Mouse (Mus musculus) frontal cortex, postnatal 36 days (tissue): ENCODE data around the gene Ahcyl2.

Experiments used
- DNase-seq, 2 experiments: peaks; one replicate each; pipeline ENCODE4 v3.0.0; 2022; ENCODE audit warnings: low spot score in 2 of 2

Ahcyl2 gene

DNA sequence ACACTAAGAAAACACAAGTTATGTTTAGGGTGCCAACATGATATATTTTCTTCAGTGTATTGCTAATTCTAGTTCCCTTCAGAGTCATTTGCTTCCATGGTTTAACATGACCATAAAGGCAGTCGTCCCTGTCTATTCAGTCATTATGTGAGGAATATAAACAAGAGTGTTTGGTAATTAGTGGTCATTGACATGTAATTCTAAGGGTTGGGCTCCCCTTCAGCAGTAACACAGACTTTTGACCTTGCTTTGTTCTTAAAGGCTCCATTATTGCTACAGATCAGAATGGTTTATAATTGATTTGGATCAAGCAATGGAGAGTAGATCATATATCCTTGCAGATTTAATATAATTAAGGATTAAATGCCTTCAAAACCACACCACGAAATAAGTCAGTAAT lies 82.9 kb downstream of the Ahcyl2 start:
- no peak for DNase-seq

DNA sequence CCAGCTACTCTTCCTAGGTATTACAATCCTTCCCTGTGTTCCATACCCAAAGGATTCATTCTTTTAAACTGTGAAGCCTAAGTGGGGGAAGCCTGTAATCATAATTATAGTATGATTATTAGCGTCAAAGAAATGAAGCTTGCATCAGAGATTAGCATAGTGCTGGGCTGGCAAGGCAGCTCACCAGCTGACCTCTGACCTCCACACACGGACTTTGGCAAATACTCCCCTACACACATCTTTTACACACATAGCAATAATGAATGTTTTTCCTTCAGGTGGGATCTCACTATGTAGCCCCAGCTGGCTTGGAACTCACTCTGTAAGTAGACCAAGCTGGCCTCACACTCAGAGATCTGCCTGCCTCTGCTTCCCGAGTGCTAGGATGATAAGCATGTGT lies 84.1 kb downstream of the Ahcyl2 start:
- DNase-seq: no peak

DNA sequence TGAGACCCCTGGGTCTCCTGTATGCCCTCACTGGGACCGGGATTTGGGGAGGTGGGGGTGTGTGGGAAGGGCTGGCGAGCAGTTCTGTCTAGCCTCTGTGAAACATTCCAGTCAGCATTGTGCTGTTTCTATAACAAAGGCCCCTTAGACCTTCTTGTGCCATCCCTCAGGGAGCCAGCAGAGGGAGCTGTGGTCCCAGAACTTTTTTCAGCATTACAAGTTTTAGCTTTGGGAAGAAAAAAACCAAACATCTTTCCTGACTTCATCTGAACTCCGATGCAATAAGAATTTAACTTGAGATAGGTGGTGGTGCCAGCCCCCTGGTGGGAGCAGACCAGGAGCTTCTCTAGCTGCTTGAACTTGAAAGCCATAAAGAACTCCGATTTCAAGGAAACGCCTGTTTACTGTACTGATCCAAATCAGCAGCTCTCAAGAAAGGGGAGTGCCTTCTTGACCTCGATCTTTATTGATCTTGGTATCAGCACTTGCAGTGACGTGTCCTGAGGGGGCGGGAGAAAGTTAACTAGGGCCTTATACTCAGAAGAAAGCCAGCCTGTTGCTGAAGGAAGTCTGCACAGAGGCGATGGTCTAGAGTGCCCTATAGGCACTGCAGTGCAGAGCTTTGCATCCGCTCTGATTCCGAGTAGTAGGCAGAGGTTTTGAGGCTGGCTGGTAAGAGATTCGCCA lies 85.5 kb downstream of the Ahcyl2 start:
- peak; percentile 84 to 87 for DNase-seq

GRCm38 (mm10) chr6:29853900-29854390 lies 86.1 kb downstream of the Ahcyl2 start:
- no peak for DNase-seq

DNA sequence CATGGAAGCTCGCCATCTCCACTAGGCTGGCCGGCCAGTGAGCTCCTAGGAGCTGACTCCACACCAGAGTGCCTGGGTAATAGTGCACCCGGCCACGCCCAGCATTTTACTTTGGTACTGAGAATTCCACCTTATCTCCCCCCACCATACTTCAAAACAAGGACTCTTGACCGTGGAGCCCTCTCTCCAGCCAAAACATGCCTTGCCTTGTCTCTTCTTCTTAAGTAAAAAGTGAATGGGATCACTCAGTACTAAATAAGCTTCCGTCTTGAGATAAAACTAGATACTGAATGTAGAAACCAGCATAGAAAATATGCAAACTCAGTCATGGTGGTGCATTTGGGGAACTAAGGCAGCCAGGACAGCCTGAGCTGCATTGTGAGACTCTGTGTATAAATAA lies 90.8 kb downstream of the Ahcyl2 start:
- DNase-seq: no peak

DNA sequence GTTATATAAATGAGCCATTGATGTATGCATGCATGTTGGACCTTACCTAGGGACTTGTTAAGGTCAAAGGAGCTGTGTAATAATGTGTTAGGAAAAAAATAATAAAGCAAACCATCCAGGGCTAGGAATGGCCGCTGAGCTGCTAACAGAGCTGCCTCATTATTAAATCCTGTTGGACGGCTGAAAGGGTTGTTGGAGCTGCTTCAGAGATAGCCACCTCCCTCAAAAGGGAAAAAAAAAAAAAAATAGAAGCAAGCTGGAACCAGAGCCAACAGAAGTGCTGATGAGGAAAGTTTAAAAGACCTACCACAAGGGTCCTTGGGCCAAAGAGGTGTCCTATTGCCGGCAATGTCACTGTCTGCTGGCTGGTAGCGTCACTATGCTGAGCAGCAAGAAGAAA lies 91.5 kb downstream of the Ahcyl2 start:
- DNase-seq: no peak

DNA sequence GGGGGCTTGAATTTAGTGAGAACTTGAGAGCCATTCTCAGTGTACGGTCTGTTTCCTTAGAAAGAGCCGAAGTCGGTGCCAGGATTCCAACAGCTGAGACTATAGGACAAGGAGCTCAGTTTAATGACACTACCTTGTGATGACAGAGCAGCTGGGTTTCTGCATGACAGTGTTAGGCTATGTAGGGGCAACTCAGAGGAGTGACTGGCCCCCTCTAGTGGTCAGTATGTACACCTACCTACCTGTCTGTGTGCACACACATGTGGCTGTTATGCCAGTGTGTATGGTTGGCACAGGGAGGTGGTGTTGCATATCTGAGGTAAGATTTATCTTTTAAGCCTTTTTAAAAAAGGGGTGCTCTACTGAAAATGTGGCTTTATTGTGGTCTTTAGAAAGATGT lies 92.4 kb downstream of the Ahcyl2 start:
- DNase-seq: no peak

DNA sequence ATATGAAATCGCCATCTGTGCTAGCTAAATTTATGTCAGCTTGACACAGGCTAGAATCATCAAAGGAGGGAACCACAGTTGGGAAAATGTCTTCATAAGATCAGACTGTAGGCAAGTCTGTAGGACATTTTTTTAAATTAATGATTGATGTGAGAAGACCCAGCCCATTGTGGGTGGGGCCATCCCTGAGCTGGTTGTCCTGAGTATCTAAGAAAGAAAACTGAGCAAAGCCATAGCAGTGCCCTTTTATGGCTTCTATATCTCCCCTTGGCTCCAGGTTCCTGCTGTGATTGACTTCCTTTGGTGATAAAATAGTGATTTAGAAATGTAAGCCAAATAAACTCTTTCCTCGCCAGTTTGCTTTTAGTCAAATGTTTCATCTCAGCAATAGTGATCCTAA lies 97.1 kb downstream of the Ahcyl2 start:
- no peak for DNase-seq

DNA sequence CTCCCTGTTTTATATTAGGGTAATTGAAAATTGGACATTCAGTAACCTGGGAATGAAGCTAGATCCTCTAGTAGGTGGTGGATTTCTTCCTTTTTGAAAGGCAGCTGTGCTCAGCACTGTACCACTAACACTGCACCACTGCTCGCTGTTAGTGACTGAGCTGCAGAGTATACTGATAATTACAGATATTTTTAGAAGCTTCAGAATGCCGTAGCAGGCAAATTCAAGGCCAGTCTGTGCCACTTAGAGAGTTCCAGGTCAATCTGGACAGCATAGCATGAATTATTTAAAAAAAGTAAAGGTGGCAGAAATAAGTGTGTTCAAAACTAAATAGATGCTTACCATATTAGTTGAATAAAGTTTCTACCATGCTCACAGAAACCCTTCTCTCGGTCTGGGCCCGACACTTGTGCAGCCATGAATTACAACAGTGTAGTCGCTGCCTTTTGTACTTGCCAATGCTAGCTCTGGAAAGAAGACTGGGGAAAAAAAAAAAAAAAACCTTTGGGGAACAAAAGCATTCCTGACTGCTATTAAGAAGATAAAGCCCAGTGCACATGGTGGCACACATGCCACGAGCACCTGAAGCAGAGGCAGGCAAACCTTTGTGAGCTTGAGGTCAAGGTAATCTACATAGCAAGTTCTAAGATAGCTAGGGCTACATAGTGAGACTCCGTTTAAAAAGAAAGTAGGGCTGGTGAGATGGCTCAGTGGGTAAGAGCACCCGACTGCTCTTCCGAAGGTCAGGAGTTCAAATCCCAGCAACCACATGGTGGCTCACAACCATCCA lies 99.3 kb downstream of the Ahcyl2 start:
- DNase-seq: no peak

DNA sequence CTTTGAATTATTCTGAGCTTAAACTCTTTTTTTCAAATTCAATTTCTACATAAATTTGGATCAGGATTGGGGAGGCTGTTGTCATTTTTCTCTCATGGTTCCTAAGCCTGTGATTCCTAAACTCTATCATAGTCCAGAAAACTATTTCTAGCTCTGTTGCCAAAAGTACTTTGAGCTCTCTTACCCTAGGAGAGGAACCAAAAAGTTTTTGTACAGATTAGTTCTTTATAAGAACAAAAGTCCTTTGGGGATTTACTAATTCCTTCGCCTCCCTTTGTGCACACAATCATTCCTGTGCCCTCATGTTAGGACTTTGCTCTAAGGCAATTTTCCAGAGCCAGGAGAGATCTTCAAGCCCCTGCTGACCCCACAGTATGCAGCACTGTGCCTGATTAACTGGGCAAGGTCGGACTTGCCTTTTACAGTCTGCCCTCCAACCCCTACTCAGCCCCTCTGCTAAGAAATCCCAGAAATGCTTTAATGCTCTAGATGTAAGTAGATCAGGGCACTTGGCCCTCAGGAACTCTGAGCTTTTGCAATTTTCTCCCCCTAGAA lies 100.6 kb downstream of the Ahcyl2 start:
- DNase-seq: no peak

GRCm38 (mm10) chr6:29873654-29874053 lies 105.8 kb downstream of the Ahcyl2 start:
- no peak for DNase-seq

- no peak for DNase-seq
Observed at GRCm38 (mm10) chr6:29875576-29875975, 107.8 kb downstream of the Ahcyl2 start.

DNA sequence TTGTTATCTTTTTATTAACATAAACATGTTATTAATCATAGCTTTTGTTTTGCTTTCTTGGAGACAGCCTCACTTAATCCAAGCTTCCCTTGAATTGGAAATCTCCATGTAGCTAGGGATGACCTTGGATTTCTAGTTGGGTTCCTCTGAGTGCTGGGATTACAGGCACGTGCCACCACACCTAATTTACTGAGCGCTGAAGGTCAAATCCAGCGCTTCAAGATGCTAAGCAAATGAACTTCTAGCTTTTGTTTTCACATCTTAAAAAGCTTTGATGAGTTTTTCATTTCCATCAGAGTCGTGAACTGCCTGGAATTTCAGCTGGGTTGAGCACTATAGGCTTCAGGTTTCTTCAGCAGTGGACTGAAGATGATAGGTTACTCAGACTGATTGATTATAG lies 109.0 kb downstream of the Ahcyl2 start:
- no peak for DNase-seq

GRCm38 (mm10) chr6:29879579-29879978 lies 111.8 kb downstream of the Ahcyl2 start:
- DNase-seq: no peak

DNA sequence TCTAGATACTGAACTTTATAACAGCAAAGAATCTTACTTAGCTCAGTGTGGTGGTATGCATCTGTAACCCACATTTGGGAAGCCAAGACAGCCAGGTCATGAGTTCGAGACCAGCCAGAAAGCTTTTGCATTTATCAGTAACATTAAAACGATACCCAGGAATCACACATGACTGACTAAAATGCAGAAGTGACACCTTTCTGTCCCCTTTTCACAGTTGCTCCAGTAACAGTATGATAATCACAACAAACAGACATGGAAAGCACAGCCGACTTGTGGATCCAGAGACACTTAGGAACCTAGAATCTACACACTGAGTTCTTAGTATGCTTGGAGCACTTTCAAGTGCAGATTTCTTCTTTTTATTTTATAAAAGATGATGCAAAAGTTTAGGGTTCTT lies 113.0 kb downstream of the Ahcyl2 start:
- DNase-seq: no peak

GRCm38 (mm10) chr6:29881936-29882335 lies 114.1 kb downstream of the Ahcyl2 start:
- DNase-seq: no peak

GRCm38 (mm10) chr6:29882870-29883269 lies 115.1 kb downstream of the Ahcyl2 start:
- DNase-seq: peak in 1 of 2 experiments; percentile 32

DNA sequence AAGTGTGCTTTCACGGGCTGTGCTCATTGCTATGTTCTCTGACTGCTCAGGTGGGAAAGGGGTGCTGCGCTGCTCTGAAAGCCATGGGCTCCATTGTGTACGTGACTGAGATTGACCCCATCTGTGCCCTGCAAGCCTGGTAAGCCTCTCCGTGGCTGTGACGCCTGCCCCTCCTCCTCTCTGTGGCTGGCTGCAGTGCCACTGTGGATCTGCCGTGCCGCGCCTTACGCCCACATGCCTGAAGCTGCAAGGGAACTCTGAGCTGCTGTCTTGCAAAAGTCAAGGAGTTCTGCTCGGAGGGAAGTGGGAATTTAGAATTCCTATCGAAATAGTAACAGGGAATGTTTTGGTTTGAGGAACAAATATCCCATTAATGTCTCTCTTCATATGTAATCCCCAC lies 123.3 kb downstream of the Ahcyl2 start:
- DNase-seq: peak; percentile 71

GRCm38 (mm10) chr6:29896976-29897375 lies 129.2 kb downstream of the Ahcyl2 start:
- DNase-seq: no peak

- no peak for DNase-seq
Observed at GRCm38 (mm10) chr6:29901450-29901849, 133.6 kb downstream of the Ahcyl2 start.

- no peak for DNase-seq
Observed at GRCm38 (mm10) chr6:29902256-29902655, 134.4 kb downstream of the Ahcyl2 start.

GRCm38 (mm10) chr6:29903343-29903914 lies 135.6 kb downstream of the Ahcyl2 start:
- no peak for DNase-seq

GRCm38 (mm10) chr6:29904281-29904680 lies 136.5 kb downstream of the Ahcyl2 start:
- no peak for DNase-seq
